Mouse (Mus musculus) lung, embryonic 15.5 days (tissue): ENCODE data around the gene Cfap99. TPM values are rescaled to one million over a fixed set of nuclear protein-coding genes. Genes with fewer than 3 reads are reported as not detected.

Source experiments
- ATAC-seq: fragments of 200-750 bp; cut with Nextera tagmentation; 2 replicates; pipeline ENCODE4 v1.8.0; 2017; ENCODE audit warnings: moderate number of reproducible peaks, borderline replicate concordance; ENCODE audit not compliant: low FRiP score, low TSS enrichment; ENCODE audit errors: extremely low read depth
- H3K27ac ChIP-seq: fragments of 300-500 bp; sonication (generic); 2 replicates; pipeline ENCODE4 v1.5.1; 2015; ENCODE audit warnings: moderate library complexity, mild to moderate bottlenecking, inconsistent platforms
- H3K27me3 ChIP-seq: fragments of 300-500 bp; sonication (generic); 2 replicates; pipeline ENCODE4 v1.6.1; 2015; ENCODE audit warnings: inconsistent platforms
- H3K36me3 ChIP-seq: fragments of 300-500 bp; sonication (generic); 2 replicates; pipeline ENCODE4 v1.6.1; 2015; ENCODE audit warnings: inconsistent platforms
- H3K4me1 ChIP-seq: fragments of 300-500 bp; sonication (generic); 2 replicates; pipeline ENCODE4 v1.6.1; 2015; ENCODE audit warnings: inconsistent platforms
- H3K4me2 ChIP-seq: fragments of 300-500 bp; sonication (generic); 2 replicates; pipeline ENCODE4 v1.6.1; 2015; ENCODE audit warnings: inconsistent platforms, mild to moderate bottlenecking, moderate library complexity
- H3K4me3 ChIP-seq: fragments of 300-500 bp; sonication (generic); 2 replicates; pipeline ENCODE4 v1.5.1; 2015; ENCODE audit warnings: mild to moderate bottlenecking, inconsistent platforms
- H3K9ac ChIP-seq: fragments of 300-500 bp; sonication (generic); 2 replicates; pipeline ENCODE4 v1.6.1; 2015; ENCODE audit warnings: inconsistent platforms
- H3K9me3 ChIP-seq: fragments of 300-500 bp; sonication (generic); 2 replicates; pipeline ENCODE4 v1.6.1; 2016; ENCODE audit warnings: inconsistent platforms
- polyA plus RNA-seq: library from polyadenylated mRNA; unstranded; fragments of >200 nt; fragmentation: Nextera tagmentation; extraction: Ambion mirVana; gene quantifications from 2 replicates; pipeline ENCODE4 v1.2.1, GENCODE M21; 2015

Gene Cfap99
- polyA plus RNA-seq, 1 experiment from 2014 or later = 0.24 TPM

- no peaks in the 10 kb centered on the region for H3K36me3 ChIP-seq
- H3K27ac ChIP-seq = no peak overlapping the region
- ATAC-seq = no peak
- H3K9ac ChIP-seq = no peak overlapping the region
- H3K4me2 ChIP-seq = no peak overlapping the region
- H3K4me1 ChIP-seq = peaks cover 20% of the 10 kb centered on the region; the same call in 1 of the 2 replicates
- no peaks in the 10 kb centered on the region for H3K9me3 ChIP-seq
- no peak overlapping the region for H3K4me3 ChIP-seq
- H3K27me3 ChIP-seq = no peaks in the 10 kb centered on the region
These were observed 83.7 kb downstream of the Cfap99 start for GRCm38 (mm10) chr5:34372141-34372540.

- no peaks in the 10 kb centered on the region for H3K36me3 ChIP-seq
- H3K27me3 ChIP-seq = no peaks in the 10 kb centered on the region
- no peak for ATAC-seq
- no peak overlapping the region for H3K27ac ChIP-seq
- no peak overlapping the region for H3K4me2 ChIP-seq
- H3K4me1 ChIP-seq = peaks cover 20% of the 10 kb centered on the region; the same call in 1 of the 2 replicates
- no peaks in the 10 kb centered on the region for H3K9me3 ChIP-seq
- H3K9ac ChIP-seq = no peak overlapping the region
- no peak overlapping the region for H3K4me3 ChIP-seq
These were observed 84.1 kb downstream of the Cfap99 start for GRCm38 (mm10) chr5:34372541-34372940.

Other genes with a start within 250 kb of the Cfap99 start
- 0.60 and 1.2 TPM in 2 replicates for gene Poln, start 119.2 kb upstream of the Cfap99 start, polyA plus RNA-seq
- 42.2 and 43.9 TPM in 2 replicates for gene Haus3, start 119.1 kb upstream of the Cfap99 start, polyA plus RNA-seq
- 44.5 and 50.0 TPM in 2 replicates for gene Mxd4, start 100.9 kb upstream of the Cfap99 start, polyA plus RNA-seq
- 0.20 and 0.64 TPM in 2 replicates for gene Zfyve28, start 151 bp upstream of the Cfap99 start, polyA plus RNA-seq
- 163 and 164 TPM in 2 replicates for gene Rnf4, start 47.7 kb downstream of the Cfap99 start, polyA plus RNA-seq
- 10.8 and 11.7 TPM in 2 replicates for gene Fam193a, start 81.3 kb downstream of the Cfap99 start, polyA plus RNA-seq
- gene Tnip2, start 225.4 kb downstream of the Cfap99 start, polyA plus RNA-seq = 18.2 and 21.5 TPM in 2 replicates
- gene Sh3bp2, start 237.2 kb downstream of the Cfap99 start, polyA plus RNA-seq = 6.9 and 8.1 TPM in 2 replicates